Mouse (Mus musculus) kidney, embryonic 14.5 days (tissue): Measurements from ENCODE around the gene Mcpt8. TPM values are rescaled to one million over a fixed set of nuclear protein-coding genes. Genes with fewer than 3 reads are reported as not detected.
"Not testable (repeated sequence)": the region's sequence is repeated elsewhere in the genome, so short reads cannot be mapped to it uniquely, and the experiment has no call there.

Experiments
- ATAC-seq: fragments of 200-750 bp; cut with Nextera tagmentation; 2 replicates; pipeline ENCODE4 v1.8.0; 2017; ENCODE audit warnings: moderate number of reproducible peaks, mild to moderate bottlenecking, moderate TSS enrichment, moderate library complexity; ENCODE audit not compliant: low FRiP score, low TSS enrichment
- H3K27ac ChIP-seq: fragments of 300-500 bp; sonication (generic); 2 replicates; pipeline ENCODE4 v1.5.1; 2014; ENCODE audit warnings: low read depth, mild to moderate bottlenecking, low read length, moderate library complexity, mixed read lengths
- H3K27me3 ChIP-seq: fragments of 300-500 bp; sonication (generic); 2 replicates; pipeline ENCODE4 v1.6.1; 2014; ENCODE audit warnings: mild to moderate bottlenecking, low read length; ENCODE audit not compliant: control insufficient read depth, insufficient read depth
- H3K36me3 ChIP-seq: fragments of 300-500 bp; sonication (generic); 2 replicates; pipeline ENCODE4 v1.6.1; 2014; ENCODE audit warnings: low read length, mixed read lengths; ENCODE audit not compliant: control insufficient read depth, insufficient read depth
- H3K4me1 ChIP-seq: fragments of 300-500 bp; sonication (generic); 2 replicates; pipeline ENCODE4 v1.6.1; 2014; ENCODE audit warnings: low read length, mixed read lengths; ENCODE audit not compliant: control insufficient read depth, insufficient read depth
- H3K4me2 ChIP-seq: fragments of 300-500 bp; sonication (generic); replicated peaks from 2 replicates; pipeline ENCODE4 v1.6.1; 2014; ENCODE audit warnings: low read depth, mild to moderate bottlenecking, low read length
- H3K4me3 ChIP-seq: fragments of 300-500 bp; sonication (generic); 2 replicates; pipeline ENCODE4 v1.5.1; 2014; ENCODE audit warnings: mild to moderate bottlenecking, low read length
- H3K9ac ChIP-seq: fragments of 300-500 bp; sonication (generic); 2 replicates; pipeline ENCODE4 v1.6.1; 2014; ENCODE audit warnings: low read depth, mild to moderate bottlenecking, low read length, moderate library complexity
- H3K9me3 ChIP-seq: fragments of 300-500 bp; sonication (generic); 2 replicates; pipeline ENCODE4 v1.6.1; 2016; ENCODE audit warnings: low read length; ENCODE audit not compliant: control insufficient read depth
- WGBS: fragments of 180-500 bp; shearing (Covaris S2); extraction: QIAGEN DNeasy Blood & Tissue Kit; methylation state at CpG from one replicate; pipeline ENCODE4 v1.1.7; 2014; 5-methylcytosine and 5-hydroxymethylcytosine counted together
- polyA plus RNA-seq: library from polyadenylated mRNA; unstranded; fragments of >200 nt; fragmentation: Nextera tagmentation; extraction: Ambion mirVana; gene quantifications from 2 replicates; pipeline ENCODE4 v1.2.1, GENCODE M21; 2014

The Mcpt8 gene
- 0.40 and 0.53 TPM in 2 replicates for polyA plus RNA-seq

DNA sequence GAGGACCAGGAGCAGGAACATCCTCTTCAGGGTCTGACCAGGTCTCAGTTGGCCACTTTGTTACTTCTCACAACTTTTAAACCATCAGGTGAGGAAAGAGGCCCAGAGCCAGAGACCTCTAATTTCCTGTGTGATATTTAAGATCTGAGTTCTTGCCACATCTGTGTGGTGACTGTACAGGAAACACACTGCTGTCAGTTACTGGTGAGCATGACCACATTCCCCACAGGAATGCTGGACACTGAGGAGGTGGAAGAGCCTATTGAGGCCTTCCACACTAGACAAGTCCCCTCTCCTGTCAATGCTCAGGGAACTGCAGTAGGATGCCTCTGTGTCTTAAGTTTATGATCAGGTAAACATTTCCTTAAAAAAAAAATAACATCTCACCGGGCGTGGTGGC lies at the start of gene Mcpt8:
Gene Mcpt8, minus strand, starts transcription at position 107 of the 400 bp plus-strand sequence.
- 93% methylated on average over 2 of the region's 2 CpGs for WGBS
- no peak within 1 kb of the TSS for H3K9ac ChIP-seq
- H3K4me3 ChIP-seq, result no peak within 1 kb of the TSS
- H3K4me2 ChIP-seq, result no peak within 1 kb of the TSS
- no peaks in the 10 kb centered on the region for H3K27me3 ChIP-seq
- H3K9me3 ChIP-seq, result no peaks in the 10 kb centered on the region
- no peak within 1 kb of the TSS for H3K27ac ChIP-seq
- no peak for ATAC-seq
- no peaks in the 10 kb centered on the region for H3K4me1 ChIP-seq
- no peaks in the 10 kb centered on the region for H3K36me3 ChIP-seq

DNA sequence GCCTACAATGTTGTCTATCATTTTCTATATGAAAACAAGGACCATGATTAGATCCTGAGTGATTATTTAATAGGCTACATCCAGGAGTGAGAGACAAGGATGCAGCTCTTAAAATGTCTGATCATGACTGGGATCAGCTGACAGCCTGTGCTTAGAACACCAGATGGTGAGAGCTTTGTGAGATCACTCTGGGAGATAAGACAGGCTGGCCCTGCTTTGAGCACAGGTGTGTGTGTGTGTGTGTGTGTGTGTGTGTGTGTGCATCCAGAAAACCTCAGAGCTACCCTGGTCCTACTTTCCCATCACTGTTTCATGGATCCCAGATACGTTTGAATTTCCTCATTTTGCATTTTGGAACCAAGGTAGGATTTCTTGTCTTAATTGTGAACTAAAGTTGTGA lies 48.6 kb upstream of the Mcpt8 start:
- H3K27me3 ChIP-seq, H3K27ac ChIP-seq, H3K4me2 ChIP-seq, H3K4me1 ChIP-seq, ATAC-seq, H3K9me3 ChIP-seq, H3K4me3 ChIP-seq, H3K36me3 ChIP-seq, H3K9ac ChIP-seq: not testable (repeated sequence)
- 84% methylated on average over 1 of the region's 1 CpGs for WGBS

DNA sequence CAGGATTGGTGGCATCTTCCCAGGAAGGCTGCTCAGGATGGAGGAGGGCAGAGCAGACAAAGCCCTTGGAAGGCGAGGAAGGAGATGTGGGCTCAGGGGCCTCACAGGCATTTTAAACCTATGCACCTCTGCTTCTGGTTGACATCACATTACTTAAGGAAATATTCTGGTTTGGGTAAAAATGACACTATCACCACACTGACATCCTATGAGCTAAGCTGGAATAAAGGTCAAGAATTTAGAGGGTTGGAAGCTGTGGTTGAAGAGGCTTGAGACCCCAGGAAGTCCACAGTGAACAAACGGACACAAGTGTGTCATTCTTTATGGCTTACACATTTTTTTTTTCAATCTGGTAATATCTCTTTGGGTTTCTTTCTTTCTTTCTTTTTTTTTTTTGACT lies 47.4 kb upstream of the Mcpt8 start, which contains the start of gene Gzmd:
Gene Gzmd, minus strand, starts transcription at position 101 of the 400 bp plus-strand sequence.
- not testable (repeated sequence) for H3K36me3 ChIP-seq, H3K9me3 ChIP-seq, H3K9ac ChIP-seq, H3K4me2 ChIP-seq, ATAC-seq, H3K27me3 ChIP-seq, H3K4me1 ChIP-seq, H3K4me3 ChIP-seq, H3K27ac ChIP-seq
- 87% methylated on average over 2 of the region's 2 CpGs for WGBS

DNA sequence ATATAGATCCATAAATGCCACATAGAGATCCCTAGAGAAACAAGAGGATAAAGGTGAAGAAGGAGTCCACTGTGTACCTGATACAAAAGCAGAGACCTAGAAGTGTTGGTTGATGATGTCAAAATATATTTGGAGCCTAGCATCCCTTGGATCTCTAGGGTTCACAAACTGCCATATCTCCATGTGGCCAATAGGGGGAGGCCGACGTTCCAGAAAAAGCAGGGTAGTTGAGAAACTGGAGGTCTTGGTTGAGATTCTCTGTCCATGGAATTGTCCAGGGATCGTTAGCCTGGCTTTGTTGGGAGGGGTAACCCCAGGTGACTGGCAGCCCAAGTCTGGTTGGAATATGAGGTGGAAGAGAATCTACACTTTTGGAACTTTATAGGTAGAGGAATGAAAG lies 43.3 kb upstream of the Mcpt8 start:
- WGBS, result 55% methylated on average over 3 of the region's 3 CpGs
- Histone ChIP-seq H3K4me1 (no peaks in the 10 kb centered on the region), H3K4me3 (no peak overlapping the region), H3K9ac (no peak overlapping the region), H3K9me3 (no peaks in the 10 kb centered on the region), H3K36me3 (no peaks in the 10 kb centered on the region), H3K27me3 (no peaks in the 10 kb centered on the region), H3K27ac (no peak overlapping the region), H3K4me2 (no peak overlapping the region)
- ATAC-seq, result no peak

DNA sequence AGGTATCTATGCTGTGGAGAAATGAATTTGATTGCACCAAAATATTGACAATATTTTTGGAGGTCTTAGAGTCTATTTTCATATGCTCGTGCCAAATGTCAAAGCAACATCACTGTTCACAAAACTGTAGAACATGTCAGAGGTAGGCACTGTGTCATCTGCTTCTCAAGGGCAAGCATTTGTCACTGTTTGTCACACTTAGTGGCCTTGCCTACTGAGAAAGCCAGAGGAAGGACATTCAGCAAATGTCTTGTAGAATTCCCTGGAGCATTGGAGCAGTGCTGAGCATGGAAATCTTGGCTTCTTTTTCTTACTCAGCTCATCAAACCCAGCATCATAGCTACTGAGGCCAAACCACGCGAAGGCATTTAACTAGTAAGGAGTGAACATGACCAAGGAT lies 38.4 kb upstream of the Mcpt8 start:
- Histone ChIP-seq H3K9ac (no peak overlapping the region), H3K36me3 (no peaks in the 10 kb centered on the region), H3K27ac (no peak overlapping the region), H3K4me3 (no peak overlapping the region), H3K4me2 (no peak overlapping the region), H3K4me1 (no peaks in the 10 kb centered on the region), H3K27me3 (no peaks in the 10 kb centered on the region), H3K9me3 (no peaks in the 10 kb centered on the region)
- ATAC-seq, result no peak
- WGBS, result 81% methylated on average over 3 of the region's 3 CpGs

DNA sequence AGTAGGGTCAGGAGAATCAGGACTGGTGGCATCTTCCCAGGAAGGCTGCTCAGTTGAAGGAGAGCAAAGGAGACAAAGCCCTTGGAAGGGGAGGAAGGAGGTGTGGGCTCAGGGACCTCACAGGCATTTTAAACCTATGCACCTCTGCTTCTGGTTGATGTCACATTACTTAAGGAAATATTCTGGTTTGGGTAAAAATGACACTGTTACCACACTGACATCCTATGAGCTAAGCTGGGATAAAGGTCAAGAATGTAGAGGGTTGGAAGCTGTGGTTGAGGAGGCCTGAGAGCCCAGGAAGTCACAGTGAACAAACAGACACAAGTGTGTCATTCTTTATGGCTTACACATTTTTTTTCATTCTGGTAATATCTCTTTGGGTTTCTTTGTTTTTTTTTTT lies 35.5 kb upstream of the Mcpt8 start, which contains the start of gene Gzme:
Gene Gzme, minus strand, starts transcription at position 101 of the 400 bp plus-strand sequence.
- H3K4me1 ChIP-seq, result no peaks in the 10 kb centered on the region
- ATAC-seq, result no peak
- H3K36me3 ChIP-seq, result no peaks in the 10 kb centered on the region
- no peak within 1 kb of the TSS for H3K4me3 ChIP-seq
- H3K4me2 ChIP-seq, result no peak within 1 kb of the TSS
- no peaks in the 10 kb centered on the region for H3K9me3 ChIP-seq
- H3K27ac ChIP-seq, result no peak within 1 kb of the TSS
- H3K9ac ChIP-seq, result no peak within 1 kb of the TSS
- no peaks in the 10 kb centered on the region for H3K27me3 ChIP-seq

DNA sequence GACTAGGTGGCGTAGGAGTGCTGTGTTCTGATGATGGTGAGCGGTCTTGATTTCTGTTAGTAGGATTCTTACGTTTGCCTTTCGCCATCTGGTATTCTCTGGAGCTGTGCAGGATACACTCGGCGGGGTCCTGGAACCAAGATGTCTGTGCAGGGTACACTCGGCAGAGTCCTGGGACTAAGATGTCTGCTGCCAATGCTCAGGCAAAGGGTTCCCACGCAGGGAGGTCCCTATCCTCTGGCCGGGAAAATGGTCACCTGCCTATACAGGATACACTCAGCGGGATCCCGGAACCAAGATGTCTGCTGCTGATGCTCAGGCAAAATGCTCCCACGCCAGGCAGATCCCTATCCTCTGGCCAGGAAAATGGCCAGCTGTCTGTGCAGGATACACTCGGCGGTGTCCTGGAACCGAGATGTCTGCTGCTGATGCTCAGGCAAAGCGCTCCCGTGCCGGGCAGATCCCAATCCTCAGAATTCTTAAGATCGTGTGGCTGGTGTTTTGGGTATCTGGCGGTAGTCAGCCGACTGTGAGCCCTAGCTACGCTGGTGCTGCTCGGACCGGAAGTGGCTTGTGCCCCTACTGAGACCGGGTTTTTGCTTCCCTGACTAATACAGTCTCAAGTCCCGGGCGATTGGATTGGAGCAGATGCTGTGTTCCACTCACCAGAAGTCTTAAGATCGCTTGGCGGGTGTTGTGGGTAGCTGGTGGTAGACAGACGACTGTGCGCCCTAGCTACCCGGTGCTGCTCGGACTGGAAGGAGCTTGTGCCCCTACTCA lies 30.6 kb upstream of the Mcpt8 start:
- 92% methylated on average over 33 of the region's 33 CpGs for WGBS
- not testable (repeated sequence) for ATAC-seq

DNA sequence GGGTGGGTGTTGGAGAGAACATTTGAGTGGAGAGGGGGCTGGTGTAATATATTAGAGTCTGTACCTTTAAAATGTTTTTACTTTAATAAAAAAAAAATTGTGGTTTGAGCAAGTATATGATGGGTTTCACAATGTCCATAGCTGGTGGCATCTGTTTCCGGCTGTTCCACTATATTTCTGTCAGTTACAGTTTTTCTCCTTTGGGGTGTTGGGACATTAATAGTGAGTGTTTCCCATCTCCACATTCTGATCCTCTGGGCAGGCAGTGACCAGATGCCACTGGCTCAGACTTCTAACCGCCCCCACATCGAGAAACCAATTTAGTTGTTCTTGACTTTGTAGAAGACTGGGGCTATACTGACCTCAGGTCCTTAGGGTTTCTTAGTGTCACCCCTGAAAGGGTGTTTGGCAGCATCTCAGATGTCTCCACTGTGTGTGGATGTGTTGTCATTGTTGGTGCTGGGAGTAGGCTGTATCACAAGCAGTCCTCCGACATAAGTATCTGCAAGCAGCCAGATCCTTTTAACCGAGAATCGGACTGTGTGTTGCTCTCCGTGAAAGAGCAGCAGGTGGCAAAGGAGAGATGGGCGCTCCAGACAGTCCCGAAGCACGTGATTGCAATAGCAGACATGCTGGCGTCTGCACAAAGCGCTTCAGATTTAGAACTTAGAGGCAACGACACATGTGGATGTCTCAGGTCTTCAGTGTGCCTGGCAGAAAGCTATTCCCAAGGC lies 20.5 kb upstream of the Mcpt8 start:
- WGBS, result 78% methylated on average over 13 of the region's 13 CpGs
- no peak overlapping the region for H3K4me2 ChIP-seq
- H3K27me3 ChIP-seq, result no peaks in the 10 kb centered on the region
- no peak overlapping the region for H3K4me3 ChIP-seq
- ATAC-seq, result no peak
- H3K9ac ChIP-seq, result no peak overlapping the region
- H3K4me1 ChIP-seq, result no peaks in the 10 kb centered on the region
- no peak overlapping the region for H3K27ac ChIP-seq
- H3K9me3 ChIP-seq, result no peaks in the 10 kb centered on the region
- H3K36me3 ChIP-seq, result no peaks in the 10 kb centered on the region

More for the DNA sequence above, 30.6 kb upstream of the Mcpt8 start:
- not testable (repeated sequence) for H3K9me3 ChIP-seq, H3K36me3 ChIP-seq, H3K27ac ChIP-seq, H3K4me1 ChIP-seq, H3K27me3 ChIP-seq, H3K4me2 ChIP-seq, H3K9ac ChIP-seq, H3K4me3 ChIP-seq

DNA sequence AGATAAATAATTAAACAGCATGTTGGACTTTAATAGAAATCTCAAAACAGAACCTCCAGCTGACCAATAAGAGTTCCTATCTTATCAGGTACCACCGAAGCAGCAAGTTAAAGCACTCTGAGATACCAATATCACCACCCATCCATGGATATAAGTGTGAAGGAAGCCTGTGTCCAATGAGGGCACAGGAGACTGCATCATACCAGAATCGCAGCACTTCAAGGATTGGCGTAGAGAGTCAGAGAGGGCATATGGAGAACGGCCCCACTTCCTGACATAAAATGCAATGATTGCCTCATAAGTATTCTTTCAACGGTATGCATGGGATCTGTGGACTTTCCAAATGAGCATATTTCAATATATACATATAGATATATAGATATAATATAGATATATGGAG lies 19.9 kb upstream of the Mcpt8 start:
- Histone ChIP-seq H3K4me2 (no peak overlapping the region), H3K9me3 (no peaks in the 10 kb centered on the region), H3K4me1 (no peaks in the 10 kb centered on the region), H3K27me3 (no peaks in the 10 kb centered on the region), H3K36me3 (no peaks in the 10 kb centered on the region), H3K4me3 (no peak overlapping the region), H3K9ac (no peak overlapping the region), H3K27ac (no peak overlapping the region)
- WGBS, result 81% methylated on average over 5 of the region's 5 CpGs
- no peak for ATAC-seq
